Mouse (Mus musculus) bone marrow, adult 2 months (tissue): ENCODE measurements around the gene Ubxn1.

Experiments used
- CTCF ChIP-seq: fragments of 200-500 bp; IDR thresholded peaks from 2 replicates; pipeline ENCODE4 v1.5.1; 2011; ENCODE audit warnings: low read length, control low read depth; ENCODE audit not compliant: control insufficient read depth, insufficient read depth
- POLR2A ChIP-seq: fragments of 200-500 bp; IDR thresholded peaks from 2 replicates; pipeline ENCODE4 v1.6.1; 2011; ENCODE audit warnings: low read depth, mild to moderate bottlenecking, control low read depth, low read length, borderline replicate concordance; ENCODE audit not compliant: control insufficient read depth

DNA sequence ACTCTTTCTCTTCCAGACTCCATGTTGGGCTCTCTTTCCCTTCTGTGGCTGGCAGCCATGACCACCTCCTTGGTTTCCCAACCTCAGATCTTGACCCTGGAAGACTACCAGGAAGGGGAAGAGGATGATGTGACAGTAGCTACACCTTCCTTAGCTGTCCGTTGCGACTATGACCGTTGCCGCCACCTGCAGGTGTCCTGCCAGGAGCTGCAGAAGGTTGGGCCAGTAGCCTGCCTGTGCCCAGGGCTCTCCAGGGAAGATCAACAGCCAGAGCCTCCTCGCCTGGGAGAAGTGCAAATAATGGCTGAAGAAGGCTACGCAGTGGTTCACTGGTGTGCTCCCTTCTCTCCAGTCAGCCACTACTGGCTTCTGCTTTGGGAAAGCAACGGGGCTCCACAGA is 19.7 kb upstream of the Ubxn1 start:
- TF ChIP-seq CTCF (no peak), POLR2A (no peak)
